Mouse (Mus musculus): Measurements from ENCODE around the gene Hamp2.
"Not testable (repeated sequence)": the region's sequence is repeated elsewhere in the genome, so short reads cannot be mapped to it uniquely, and the experiment has no call there.

Hamp2 gene

DNA sequence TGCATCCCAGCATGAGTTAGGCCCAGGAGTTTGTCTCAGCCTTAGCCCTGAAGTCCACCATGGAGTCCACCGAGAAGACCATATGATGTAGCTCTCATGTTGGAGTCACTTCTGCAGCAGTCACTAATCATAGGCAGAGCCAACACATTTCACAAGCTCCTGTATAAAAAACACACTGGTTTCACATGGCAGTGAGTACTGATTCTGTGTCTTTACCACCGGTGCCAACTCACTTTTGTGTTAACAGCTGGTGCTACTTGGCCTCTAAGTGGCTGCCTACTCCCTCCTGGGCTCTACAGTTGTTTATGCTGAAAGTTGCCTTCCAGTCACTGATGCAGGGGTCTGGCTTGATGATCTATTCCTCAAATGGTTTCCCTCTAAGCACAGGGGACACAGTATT, at the start of gene Hamp2:
Gene Hamp2, minus strand, starts transcription at position 101 of the 400 bp plus-strand sequence.
- not testable (repeated sequence) for DNase-seq

DNA sequence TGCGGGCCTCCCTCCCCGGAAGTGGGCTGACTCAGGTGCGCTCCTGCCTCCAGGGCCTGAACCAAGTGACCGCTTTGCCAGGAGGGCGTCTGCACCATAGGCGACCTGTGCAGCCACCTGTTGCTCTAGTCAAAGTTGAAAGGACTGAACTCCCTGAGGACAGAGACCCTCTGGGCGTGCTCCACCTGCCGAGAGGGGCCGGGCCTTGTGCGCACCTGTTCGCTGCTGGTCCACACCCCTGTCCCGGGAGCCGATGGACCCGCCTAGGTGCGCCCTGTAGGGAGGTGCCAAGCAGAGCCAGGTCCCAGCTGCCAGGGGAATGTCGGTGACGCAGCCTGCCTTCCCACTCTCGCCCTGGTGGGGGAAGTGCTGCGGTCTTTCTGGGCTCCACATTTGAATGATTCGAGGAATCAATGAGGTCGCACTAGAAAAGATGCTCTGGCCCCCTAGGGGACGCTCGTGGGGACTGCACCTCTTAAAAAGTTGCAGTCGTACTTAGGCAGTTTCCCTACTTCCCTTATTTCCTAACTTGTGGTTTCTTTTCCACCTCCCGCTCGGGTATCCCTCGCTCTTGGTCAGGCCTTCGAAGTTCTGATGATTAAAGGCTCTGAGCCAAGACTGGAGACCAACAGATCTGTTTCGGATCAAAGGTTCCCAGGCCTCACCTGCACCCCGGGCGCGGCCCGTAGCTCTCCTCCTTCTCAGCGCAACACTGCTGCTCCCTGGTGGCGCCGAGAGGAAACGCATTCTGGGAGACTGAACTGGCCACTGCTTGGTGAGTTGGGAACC, 49.2 kb upstream of the Hamp2 start, which contains the start of gene Fam187b:
Gene Fam187b, plus strand, starts transcription at position 290 of the 789 bp plus-strand sequence.
- peak; percentile 60 for DNase-seq

DNA sequence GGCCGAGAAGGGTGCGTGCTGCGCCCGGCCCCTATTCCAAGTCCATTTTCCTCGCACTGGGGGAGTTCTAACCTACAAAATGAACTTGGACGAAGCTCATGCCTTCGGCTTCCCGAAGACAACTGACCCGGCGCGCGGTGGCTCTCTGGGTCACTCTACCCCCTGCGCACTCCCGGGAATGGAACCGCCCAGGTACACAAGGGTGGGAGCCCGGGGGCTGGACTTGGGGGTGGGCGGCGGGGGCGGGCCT, 48.7 kb upstream of the Hamp2 start, which contains the start of gene Lsr:
Gene Lsr, minus strand, starts transcription at position 214 of the 250 bp plus-strand sequence.
- no peak for DNase-seq

DNA sequence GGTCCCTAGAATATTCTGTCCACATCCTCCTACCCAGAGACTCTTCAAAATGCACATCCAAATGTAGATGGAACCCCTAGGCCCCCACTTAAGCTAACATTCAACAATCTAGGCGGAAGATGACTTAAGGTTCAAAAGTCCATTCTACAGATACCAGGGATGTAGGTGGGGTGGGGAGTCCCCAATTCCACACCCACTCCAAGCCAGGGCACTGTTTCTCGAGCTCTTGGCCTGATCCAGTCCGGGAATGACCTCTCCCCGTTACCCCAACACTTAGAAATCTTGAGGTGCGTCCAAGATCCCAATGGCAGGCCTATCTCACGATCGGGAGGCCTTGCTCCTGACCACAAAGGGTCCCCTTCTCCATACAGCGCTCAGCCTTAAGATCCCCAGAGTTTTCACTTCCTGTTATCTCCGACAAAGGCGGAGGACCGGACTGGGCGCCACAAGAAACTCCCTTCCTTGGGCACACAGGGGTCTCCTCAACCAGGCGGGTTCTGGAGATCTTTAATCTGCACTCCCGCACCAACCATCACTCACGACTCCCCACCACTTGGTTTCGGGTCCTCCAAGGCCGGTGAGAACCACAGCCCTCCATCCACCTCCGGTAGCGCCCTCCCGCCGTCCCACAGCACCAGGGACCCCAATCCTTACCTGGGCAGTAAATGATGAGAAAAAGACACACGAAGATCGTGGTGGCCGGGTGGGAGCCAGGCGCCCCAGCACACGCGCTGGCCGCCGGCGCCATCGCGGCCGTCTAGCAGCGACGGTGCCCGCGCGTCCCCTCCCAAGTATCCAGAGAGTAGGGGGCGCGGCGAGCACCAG, 48.2 kb upstream of the Hamp2 start:
- no peak for DNase-seq

DNA sequence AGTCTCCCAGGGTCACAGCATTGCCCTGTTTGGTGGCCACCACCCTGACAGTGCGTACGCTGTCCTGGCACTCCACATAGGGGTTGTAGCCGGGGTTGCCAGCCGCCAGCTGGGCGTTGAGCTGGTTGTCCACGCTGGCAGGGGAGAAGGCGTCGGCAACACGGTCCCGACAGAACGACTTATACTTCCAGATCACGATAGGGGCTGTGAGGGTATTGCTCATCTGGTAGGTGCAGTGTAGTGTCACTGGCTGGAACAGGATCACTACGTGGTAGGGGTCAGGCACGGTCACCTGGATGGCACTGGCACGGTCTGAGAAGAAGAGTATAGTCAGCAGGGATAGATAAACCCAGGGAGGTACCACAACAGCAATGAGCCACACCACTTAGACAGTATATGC, 47.4 kb upstream of the Hamp2 start:
- no peak for DNase-seq

DNA sequence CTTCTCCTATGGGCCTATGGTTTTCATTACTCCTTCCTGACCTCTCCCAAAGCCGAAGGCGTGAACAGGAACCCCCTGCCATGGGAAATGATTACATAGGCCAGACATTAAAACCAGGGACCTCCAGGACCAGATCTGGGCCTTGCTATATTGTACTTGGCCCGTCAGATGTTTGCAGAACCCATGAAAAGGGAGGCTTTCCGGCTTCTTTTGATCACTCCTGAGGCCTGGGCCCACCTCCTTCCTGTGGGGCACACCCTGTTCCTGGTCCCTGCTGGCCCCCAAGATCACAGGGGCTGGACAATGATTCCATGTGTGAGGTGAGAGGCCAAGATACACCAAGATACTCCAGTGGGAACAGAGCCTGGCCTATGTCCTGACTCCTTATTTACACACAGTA, 44.7 kb upstream of the Hamp2 start:
- no peak for DNase-seq

DNA sequence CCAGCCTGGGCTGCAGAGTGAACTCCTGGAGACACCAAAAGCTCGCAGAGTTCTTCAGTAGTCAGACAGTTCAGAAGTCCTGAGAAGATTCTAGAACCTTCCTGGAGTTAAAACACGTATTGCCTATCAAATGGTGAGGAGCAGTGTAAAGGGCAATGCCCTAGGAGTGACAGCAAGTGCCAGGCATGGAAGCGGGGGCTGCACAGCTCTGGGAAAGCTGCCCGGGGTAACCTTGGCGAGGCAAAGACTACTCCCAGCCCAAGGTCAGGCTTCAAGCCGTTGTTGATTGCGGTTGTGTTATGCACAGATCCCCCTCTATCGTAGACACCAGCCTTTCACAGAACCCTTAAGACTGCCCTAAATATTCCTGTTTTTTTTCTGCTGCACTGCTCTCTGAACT, 44.1 kb upstream of the Hamp2 start:
- DNase-seq, result no peak

DNA sequence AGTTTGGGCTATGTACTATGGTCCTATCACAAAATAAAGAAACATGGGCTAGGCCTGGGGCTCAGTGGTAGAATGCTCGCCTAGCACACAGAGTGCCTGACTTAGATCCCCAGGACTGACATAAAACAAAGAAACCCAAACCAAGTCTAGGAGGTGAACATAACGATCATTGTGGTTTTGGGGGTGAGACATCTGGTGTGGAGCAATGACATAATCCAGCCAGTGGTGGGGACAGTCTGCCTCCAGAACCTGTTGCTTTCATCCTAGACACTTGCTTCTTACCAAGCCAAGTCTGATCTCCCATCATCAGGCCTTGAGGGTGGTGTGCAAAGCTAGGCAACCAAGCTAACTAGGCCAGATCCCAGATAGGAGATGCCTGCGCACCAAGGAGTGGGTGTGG, 42.2 kb upstream of the Hamp2 start:
- DNase-seq, result no peak

DNA sequence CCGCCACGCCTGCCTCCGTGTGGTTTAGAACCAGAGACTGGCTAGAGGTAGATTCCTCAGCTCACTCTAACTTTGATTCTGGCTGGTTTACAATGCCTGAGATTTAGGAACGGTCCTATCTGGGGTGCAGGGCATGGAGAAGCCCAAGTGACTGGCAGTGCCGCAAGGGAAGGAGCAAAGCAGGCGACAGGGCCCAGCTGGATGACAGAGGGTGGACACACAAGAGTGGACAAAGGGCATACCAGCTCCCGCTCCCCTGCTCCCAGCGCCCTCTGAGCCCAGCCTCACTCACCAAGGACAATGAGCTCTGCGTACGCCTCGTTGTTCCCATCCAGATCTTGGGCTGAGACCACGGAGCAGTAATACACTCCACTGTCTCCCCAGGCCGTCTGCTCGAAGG, 41.2 kb upstream of the Hamp2 start:
- no peak for DNase-seq

DNA sequence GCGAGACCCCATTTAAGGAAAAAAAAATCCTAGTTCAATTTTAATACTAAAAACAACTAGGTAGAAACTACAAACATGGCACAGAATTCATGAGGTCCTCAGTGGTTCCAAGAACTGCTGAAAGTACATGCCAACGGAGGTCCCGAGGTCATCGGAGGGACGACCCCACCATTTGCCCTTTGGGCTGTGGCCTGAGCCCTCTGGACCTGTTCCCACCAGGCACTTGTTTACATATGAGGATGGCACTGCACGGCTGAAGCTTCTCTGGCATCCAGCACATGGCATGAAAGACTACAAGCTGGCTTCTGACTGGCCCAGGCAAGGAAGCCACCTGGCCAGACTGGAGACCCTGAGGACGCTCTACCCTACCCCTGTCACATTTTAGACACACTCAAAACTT, 39.9 kb upstream of the Hamp2 start:
- DNase-seq, result no peak

DNA sequence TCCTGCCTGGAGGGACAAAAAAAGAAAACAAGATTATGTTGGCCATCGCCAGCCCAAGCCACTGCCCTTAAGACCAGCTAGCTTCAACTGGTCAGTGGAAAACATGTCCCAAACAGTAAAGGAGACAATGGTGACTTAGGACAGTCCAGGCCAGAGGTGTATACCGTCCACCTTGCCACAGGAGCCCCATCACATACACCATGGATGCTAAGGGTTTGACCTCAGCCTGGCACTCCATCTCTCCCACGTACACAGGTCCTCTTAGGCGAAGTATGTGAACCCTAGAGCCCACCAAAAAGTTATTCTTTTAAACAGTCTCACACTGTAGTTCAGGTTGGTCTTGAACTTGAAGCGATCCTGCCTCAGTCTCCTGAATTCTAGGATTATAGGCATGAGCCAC, 38.4 kb upstream of the Hamp2 start:
- DNase-seq, result no peak

DNA sequence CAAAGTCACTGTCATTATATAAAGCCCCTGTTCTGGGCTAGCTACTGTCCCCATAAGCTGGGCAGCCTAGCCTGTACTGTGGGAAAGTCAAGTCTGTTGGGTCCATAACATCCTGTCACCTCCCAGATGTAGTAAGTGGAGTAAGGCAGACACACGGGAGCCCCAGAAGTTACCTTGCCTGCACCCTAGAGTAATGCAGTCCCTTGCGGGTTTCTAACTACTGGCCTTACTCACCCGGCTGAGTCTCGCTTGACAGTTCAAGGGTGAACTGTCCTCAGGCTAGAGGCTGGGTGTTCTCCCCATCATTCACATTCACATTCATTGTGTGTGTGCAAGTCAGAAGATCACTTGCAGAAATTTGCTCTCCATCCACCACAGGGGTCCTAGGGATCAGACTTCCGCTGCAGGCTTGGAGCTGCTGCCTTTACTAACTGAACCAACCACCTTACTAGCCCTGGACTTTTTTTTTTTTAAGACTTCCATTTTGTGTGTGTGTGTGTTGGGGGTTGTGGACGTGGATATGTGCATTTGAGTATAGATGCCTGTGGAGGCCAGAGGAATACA, 35.4 kb upstream of the Hamp2 start:
- no peak for DNase-seq

DNA sequence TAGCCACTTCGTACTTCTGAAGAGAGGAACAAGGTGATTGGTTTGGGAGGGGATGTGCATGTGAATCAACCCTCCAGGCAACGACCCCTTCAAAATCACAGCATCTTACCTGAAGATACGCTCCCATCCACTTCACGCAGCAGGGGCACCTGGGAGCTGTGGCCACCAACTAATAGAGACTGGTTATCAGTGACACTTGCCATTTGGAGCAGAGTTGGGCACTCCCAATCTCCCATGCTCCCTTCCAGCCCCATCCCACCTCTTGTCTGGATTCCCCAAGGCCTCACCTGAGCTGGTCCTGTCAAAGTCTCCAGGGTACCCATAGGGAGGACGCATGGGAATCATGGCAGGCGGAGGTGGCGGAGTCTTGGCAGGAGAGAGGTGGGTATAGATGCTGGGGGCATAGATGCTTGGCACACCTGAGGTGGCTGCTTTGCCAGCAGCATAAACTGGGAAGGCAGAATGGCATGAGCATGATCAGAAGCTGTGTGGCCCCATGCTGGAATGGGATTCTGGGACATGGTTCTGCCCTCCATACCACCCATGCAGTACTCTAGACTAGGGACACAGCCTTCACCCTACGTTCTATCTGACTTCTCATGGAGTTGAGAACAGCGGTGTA, 34.5 kb upstream of the Hamp2 start:
- no peak for DNase-seq

DNA sequence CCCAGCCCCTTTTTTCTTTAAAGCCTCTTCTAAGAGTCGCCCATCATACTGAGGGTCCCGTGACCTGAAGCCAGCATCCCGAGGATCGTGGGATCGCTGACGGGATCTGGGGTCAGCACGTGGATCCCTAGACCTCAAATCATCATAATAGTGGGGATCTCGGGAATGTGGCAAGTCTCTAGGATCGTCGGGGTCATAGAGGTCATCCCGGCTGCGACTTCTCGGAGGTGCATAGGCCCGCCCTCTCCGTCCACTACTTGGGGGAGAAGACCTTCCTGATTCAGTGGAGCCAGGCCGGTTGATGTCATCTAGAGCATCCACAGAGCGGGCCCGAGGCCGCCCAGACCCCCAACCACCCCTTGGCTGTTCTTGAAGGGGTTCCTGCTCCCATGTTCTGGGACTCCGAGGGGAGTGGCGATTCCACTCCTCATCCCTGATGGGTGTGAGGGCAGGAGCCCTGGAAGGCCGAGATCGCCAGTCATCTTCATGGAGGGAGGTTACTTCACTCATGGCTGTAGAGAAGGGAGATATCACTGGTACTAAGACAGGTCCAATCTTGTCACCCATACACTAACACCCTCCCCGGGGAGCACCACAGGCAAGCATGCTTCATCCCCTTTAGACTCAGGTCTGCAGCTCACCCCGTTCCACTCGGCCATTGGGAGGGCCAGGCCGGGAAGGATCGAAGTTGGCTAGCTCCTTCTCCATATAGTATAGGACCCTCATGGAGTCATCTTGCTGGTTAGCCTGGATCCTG, 33.8 kb upstream of the Hamp2 start:
- DNase-seq, result peak; percentile 14

DNA sequence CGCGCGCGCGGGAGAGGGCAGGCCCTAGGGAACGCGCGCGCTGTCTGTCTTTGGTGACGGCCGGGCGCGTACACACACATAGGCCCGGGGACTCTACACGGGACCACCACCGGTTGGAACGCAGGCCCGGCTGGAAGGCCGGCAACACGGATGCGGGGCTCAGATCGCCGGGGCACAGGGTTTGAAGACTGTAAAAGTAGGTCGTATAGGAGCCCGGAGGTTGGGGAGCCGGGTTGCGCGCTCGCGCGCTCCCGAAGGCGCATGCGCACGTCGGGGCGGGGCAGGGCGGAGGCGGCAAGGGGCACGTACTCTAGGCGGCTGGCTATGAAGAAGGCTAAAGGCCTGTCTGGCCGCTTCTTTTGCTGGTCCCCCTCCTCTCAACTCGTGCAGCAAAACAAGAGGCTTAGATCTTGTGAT, 32.9 kb upstream of the Hamp2 start:
- peak; percentile 90 for DNase-seq

DNA sequence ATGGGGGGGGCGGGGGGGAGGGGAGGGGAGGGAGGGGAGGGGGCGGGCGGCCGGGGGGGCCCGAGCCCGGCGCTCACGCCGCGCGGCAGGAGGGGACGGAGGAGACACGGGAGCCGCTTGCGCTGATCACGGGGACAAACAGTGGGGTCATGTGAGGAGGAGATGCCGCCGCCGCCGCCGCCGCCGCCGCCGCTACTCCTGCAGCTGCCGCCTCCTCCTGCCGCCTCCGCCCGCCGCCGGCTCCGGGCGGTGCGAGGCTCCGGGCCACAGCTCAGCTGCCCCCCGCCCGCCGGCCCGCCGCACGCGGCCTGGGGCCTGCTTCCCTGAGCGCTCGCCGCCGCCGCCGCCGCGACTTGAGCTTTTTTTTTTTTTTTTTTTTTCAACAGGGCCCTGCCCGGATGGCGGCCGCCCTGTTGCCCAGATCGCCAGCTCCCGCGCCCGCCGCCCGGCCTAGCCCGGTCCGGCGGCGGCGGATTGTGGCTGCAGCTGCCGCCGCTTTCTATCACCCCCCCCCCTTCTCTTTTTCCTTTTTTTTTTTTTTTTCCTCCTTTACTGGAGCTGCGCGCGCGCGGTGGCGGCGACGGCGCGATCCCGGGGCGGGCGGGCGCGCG, 32.4 kb upstream of the Hamp2 start, which contains the start of gene Usf2:
Gene Usf2, minus strand, starts transcription at position 48 of the 611 bp plus-strand sequence.
- DNase-seq, result peak; percentile 82

DNA sequence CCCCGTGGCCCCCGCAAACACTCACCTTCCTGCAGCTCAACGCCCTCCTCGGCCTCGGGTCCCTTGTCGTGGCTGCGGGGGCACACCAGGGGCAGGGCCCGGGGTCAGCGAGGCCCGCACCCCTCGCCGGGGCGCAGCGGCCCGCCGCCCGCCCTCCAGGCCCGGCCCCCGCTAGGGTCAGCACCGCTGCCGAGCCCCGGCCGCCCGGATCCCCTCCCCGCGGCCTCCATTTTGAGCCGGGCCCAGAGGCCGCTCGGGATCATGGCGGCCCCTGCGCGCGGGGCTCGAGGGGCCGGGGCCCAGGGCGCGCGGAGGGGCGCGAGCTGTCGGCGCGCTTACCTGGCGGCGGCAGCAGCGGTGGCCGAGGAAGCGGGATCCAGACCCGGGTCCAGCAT, 31.9 kb upstream of the Hamp2 start:
- DNase-seq, result no peak

DNA sequence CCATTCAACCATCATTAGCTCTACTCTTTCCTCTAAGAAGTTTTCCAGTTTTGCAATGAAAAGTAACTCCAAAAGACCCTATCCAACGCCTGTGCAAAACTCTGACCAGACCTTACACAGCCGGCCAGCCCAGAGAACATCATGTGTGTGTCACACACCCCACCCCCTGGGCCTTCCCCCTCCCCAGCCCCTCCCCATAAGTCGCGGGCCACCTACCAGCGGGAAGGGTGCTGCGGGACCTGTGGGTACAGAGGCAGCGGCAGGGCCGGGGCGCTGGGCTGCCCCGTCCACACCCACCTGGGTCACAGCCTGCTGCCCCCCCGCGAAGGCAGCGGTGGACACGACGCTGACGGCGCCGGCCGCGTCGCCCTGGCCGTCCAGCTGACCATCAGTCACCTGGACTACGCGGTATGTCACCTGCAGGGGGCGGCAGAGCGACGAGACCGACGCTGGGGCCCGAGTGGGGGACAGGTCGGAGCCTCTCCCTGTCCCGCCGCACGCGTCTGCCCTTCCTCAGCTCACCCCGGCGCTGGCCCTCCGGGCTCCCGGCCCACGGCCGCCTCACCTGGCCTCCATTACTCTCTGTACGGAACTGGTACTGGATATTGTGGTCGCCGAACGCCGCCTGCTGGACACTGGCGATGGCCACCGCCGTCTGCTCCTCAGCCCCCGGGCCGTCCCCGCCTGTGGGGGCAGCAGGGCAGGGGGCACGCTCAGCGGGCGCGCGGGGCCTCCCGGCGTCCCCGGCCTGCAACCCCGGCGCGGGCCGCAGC, 31.3 kb upstream of the Hamp2 start:
- peak; percentile 80 for DNase-seq

DNA sequence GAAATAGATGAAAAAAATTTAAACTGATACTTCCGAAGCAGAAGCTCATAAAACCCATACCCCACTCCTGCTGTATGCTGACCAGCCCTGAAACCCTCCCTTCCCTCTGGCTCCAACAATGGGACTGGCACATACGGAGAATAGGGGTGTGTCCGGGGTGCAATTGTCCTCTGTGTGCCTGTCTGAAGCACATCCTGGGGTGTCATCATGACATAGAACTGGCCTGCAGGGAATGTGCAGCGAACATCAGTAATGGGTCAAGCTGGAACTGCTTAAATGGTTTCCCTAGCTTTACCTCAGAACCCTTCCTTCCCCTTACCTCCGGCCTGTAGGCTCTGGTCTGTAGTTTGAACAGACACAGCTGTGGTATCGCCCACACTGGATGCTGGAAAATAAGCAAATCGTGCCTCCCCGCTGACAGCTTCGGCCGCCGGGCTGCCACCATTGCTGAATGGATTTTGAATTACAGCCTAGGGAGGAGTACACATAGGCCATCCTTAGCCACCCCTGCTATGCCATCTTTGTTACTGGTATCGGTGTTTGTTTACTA, 30.6 kb upstream of the Hamp2 start:
- peak; percentile 21 for DNase-seq

DNA sequence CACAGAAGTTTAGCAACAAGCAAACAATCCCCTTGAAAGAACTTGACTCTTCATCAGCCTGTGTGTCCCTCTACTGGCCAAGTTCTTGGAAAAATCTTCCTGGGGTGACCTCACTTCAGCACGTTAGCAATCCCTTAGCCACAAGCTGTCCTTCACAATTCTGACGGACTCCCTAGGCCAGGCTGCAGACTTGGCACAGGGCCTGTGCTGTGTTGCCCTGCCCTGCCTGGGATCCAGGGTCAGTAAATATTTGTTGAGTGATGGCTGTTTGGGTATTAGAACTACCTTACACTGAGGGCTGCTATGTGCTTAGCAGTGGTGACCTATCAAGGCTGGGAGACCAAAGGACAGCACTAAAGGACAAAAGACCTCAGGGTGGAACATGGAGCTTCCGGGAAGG, 29.6 kb upstream of the Hamp2 start:
- DNase-seq, result no peak

DNA sequence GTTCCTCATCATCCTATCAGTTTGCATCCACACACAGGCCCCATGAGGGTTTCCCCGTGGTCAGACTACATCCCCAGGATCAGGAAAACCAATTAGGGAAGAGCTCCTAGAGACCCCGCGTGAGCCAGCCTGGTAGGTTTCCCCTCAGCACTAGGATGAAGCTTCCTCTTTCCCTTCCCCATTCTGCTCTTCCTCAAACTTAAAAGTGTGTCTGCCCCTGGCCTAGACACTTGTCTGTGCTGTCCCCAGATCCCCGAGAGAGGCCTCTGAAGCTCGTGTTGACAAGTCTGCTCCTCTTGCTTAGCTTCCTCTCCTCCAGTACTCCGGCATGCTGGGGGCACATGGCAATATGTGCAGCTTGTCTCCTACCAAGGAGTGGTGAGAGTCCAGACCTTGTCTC, 29.0 kb upstream of the Hamp2 start:
- DNase-seq, result peak; percentile 75
